Comparison of ENCODE assay signal across 15 mouse cellular contexts in genomic region chr4:27887262-27887954, GRCm38 (mm10).
"Had no signal": no experiment of that assay in that cellular context is flagged by ENCODE, and none has a peak within 500 bp of the region (broad histone marks: within the 10 kb centered on the region; RNA-seq: fewer than 3 reads in every experiment).

No protein-coding gene starts in this region.

- H3K9ac ChIP-seq: limb, embryonic 12.5 days; liver, embryonic 13.5 days; liver, postnatal 0 days had no signal

- H3K4me1 ChIP-seq: limb, embryonic 12.5 days; liver, embryonic 13.5 days; midbrain, embryonic 10.5 days had no signal

- H3K4me3 ChIP-seq: limb, embryonic 12.5 days; liver, embryonic 13.5 days; midbrain, embryonic 10.5 days; myocyte had no signal

- H3K36me3 ChIP-seq: limb, embryonic 12.5 days; liver, embryonic 13.5 days; midbrain, embryonic 10.5 days had no signal

- H3K4me2 ChIP-seq: limb, embryonic 12.5 days; liver, embryonic 13.5 days had no signal

- H3K27me3 ChIP-seq: limb, embryonic 12.5 days; liver, embryonic 13.5 days had no signal

- H3K27ac ChIP-seq: kidney, postnatal 0 days; limb, embryonic 12.5 days; liver, embryonic 13.5 days; midbrain, embryonic 10.5 days had no signal

- H3K9me3 ChIP-seq: limb, embryonic 12.5 days; liver, embryonic 13.5 days; midbrain, embryonic 10.5 days had no signal

- ATAC-seq: inflammation-experienced regulatory T-cells, adult 6 months; liver, postnatal 0 days had no signal

- DNase-seq: kidney, adult 11 months; kidney, adult 9 months; liver; liver, embryonic 13.5 days; liver, postnatal 0 days; lung, postnatal 36 days; midbrain, embryonic 14.5 days; retina, postnatal 1 day; right cerebral cortex, postnatal 14 days; thymus, postnatal 4 days had no signal
